Mouse (Mus musculus): ENCODE data around the gene Rabac1.
A peak's percentile ranks its signal among the peaks of the same experiment; 100 is the strongest.

GRCm38 (mm10) chr7:24984307-24984706 is 11.8 kb upstream of the Rabac1 start:
- peak; percentile 54; the same call in 1 of the 2 replicates for TF ChIP-seq CTCF (IDR thresholded peaks at IDR 0.05; ENCODE audit: control insufficient read depth, insufficient read depth, insufficient replicate concordance, low read depth, low read length)
- no peak for TF ChIP-seq POLR2A (IDR thresholded peaks at IDR 0.05; ENCODE audit: control insufficient read depth, low read depth, low read length)

Data from testis, adult 2 months (tissue).